Mouse (Mus musculus) layer of hippocampus, adult 8-10 months (tissue): ENCODE data around the gene Cirbp. TPM values are rescaled to one million over a fixed set of nuclear protein-coding genes. Genes with fewer than 3 reads are reported as not detected.
"Not testable (repeated sequence)": the region's sequence is repeated elsewhere in the genome, so short reads cannot be mapped to it uniquely, and the experiment has no call there.

Experiments
- DNase-seq, 2 experiments: peaks; one replicate each; pipeline ENCODE4 v3.0.0; 2022; ENCODE audit warnings: low spot score in 2 of 2
- total RNA-seq, 4 experiments: library from RNA; stranded (reverse); gene quantifications; 2 replicates each; pipeline ENCODE4 v1.2.4; 2022

Gene Cirbp
- total RNA-seq, 4 experiments from 2014 or later, result 75.7 to 148 (median 96.4) TPM

DNA sequence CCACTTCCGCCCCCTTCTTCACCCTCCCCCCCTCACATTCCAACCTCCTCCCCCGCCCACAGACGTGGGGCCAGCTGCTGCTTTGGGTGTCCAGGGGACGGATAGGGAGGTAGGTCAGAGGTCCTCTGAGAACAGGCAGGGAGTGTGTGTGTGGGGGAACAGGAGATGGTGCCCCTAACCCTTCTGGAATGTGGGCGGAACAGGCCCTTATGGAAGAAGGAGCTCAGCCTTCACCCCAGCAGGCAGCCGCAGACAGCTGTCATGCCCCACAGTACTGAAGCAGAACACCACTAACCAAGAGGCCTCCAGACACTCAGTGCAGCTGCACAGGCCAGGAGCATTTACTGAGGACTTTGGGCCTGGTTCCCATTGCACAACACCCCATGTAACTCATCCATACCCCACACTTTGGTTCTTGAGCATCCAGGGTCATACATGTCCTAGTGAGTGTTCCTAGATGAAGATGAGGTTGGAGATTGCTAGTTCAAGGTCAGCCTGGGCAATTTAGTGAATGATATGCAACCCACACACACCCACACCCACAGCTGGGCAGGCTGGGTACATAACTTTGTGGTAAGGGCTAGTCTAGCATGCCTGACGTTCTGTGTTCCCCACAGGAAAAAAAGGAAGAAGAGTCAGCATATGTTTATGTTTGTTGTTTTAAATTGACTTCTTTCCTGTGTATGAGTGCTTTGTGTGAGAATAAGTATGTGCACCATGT is 4.1 kb upstream of the Cirbp start:
- no peak for DNase-seq

DNA sequence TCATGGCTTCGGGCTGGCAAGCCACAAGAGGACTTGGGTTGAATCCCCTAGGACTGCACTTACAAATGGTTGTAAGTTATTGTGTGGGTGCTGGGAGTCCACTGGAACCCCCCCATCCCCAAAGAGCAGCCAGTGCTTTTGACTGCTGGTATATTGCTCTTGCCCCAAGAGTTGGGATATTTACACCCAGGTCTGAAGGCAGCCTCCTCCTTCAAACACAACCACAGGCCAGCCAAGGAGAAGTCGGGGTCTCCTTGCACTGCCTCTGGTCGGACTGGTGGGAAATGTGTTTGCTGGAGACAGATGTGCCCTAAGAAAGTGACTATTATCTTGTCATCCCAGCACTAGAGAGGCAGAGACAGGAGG is 3.6 kb upstream of the Cirbp start:
- no peak for DNase-seq

DNA sequence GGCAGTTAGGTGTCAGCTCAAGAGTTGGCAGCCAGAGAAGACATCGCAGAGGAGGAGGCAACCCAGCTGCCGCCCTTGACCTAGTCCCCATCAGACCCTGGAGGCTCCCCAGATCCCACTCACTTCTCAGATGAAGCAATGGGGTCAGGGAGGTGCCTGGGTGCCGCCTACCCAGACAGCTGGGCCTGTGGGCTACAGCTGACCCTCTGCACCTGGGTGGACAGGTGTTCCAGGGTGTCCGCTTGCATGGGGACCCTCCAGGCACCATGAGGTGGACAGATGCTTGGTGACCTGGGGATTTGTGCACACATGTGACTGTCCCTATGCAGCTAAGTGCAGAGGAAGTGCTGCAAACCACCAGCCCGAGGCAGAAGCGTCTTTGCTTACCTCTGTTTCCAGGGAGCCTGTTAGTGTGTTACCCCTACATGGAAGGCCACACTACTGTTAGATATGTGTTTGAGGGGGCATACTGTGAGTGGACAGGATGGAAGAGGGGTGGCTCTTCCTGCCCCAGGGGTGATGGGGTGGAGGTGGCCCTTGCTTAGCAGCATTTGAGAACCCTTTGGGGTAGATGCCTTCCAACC is 3.0 kb upstream of the Cirbp start:
- no peak for DNase-seq

DNA sequence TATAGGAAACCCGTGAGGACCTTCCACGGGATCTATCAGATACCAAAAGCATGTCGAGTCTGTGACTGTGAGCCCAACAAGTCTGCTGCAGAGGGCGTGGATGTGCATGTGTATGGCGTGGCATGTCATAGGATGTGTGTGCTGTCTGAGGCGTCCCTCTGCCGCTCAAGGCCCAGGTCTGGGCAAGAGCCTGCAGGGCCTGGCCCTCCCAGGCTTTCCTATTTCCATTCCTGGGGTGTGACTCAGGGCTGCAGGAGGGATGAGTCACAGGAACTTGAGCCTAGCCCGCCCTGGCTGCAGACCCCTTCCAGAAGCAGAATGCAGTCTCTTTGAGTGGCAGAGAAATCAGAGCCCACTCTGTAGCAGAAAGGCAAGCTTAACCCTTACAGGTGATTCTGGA is 2.1 kb upstream of the Cirbp start:
- no peak for DNase-seq

DNA sequence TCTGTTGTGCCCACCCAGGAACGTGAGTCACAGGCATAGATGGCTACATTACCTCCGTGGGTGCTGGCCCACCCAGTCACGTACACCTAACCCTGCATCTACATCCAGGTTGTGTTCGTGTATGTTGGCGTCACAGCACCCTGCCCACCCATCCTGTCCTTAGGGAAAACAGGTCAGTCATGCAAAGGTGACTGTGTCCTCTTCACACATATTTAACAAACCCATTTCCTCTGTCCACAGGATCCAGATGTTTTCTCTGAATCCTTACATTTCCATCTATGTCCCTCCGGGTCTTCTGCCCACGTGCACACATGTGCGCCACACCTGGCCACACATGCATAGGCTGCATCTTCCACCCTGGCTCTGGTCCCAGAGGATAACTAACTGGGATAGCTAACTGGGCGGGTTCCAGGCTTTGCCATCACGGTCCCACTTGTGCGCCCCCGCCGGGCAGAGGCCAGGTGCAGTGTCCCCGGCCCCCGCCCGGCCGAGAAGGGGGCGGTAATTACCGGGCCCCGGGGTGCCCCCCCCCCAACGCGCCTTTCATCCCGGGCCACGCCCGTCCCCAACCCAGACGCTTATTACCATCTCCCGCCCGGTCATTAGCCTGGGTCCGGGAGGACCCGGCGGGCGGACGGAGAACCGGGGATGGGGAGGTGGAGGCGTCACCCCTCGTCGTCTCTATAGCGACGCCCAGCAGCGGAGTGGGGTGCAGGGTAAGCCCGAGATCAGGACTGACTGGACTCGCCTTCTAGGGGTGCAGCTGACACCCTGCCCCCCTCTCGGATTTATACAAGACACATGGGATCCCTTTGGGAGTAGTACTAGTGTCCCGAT is 1.4 kb upstream of the Cirbp start:
- DNase-seq, result no peak

DNA sequence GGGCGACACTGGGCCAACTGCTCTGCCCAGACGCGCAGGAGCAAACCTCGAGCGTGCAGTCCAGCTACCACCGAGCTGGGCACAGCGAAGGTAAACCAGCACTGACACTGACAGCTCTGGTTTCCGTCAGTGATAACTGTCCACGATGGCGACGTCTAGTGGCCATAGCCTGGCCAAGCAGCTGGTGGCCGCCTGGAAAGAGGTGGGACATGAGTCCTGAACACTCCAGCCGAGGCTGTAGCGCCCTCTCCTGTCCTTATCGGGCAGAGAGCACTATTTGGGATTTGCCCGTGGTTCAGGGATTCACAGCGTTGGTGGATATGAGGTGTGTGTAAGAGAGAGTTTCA is 814 bp upstream of the Cirbp start:
- DNase-seq, result peak; percentile 95 to 97

DNA sequence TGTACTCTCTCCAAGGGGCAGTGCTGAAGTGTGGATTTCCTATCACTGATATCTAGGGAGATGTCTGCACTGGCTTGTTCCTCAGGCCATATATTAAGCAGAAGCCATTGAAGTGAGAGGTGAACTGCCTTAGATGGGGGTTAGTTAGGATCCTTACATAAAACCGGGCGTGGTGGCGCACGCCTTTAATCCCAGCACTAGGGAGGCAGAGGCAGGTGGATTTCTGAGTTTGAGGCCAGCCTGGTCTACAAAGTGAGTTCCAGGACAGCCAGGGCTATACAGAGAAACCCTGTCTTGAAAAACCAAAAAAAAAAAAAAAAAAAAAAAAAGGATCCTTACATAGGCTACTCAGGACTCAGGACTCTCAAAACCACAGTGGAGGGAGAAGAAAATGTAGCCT is 351 bp downstream of the Cirbp start:
- not testable (repeated sequence) for DNase-seq

DNA sequence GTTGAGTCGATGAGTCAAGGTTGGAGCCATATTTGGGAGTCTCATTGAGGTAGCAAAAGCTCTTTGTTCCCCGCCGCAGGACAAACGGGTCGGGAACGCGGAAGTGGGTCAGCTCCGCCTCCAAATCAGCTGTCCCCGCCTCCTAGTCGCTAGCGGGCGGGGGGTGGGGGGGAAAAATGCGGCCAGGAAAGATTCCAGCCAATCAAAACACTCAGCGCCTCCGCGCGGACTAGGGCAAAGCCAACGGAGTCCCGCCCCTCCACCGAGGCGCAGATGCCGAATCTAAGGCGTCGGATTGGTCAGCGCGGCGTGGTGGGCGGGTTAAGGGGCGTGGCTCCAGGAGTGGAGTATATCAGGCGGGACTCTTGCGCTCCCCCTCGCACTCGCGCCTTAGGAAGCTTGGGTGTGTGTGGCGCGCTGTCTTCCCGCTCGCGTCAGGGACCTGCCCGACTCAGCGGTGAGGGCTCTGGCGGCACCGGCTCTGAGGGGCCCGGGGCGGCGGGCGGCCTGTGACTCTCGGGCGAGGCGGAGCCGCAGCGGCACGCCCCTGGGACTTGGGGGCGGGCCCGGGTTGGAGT is 1.8 kb downstream of the Cirbp start:
- peak; percentile 96 to 98 for DNase-seq

DNA sequence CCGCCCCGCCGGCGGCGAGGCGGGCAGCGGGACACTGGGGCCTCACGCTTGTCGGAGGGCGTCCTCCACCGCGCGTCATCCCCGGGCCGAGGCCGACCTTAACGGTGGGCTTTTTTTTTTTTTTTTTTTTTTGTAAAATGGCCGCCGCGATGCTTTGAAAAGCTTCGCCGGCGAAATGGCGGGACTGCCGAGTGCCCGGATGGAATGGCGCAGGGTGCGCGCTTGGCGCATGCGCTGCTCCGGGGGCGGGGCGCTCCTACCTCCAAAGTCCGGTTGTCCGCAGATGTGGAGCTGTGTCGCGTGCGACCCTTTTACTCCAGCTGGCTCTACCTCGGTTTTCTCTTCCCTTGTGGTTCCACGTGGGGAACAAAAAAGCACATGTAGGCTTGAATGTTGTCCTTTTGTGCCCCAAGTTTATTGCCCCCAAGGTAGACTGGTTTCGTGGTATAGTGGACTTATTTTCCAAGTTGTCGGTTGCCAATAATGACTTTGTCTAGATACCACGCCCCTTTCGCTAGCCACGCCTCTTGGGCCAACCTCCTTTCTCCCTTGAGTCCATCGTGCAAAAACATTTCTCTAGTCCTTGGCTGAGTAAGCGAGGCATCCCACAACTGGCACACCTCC is 2.4 kb downstream of the Cirbp start:
- peak; percentile 88 to 93 for DNase-seq

DNA sequence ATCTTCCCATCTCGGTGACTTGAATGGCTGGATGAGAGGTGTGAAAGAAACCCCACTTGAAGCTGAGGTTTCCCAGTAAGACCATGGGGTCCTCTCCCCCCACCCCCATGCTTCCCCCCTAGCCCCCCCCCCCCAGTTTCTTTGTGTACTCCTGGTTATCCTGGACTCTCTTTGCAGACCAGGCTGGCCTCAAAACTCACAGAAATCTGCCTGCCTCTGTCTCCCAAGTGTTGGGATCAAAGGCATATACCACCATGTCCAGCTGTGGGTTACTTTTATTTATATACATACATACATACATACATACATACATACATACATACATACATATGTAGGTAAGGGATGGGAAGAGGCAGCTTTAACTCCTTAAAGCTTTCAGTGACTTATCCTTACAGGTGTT is 3.3 kb downstream of the Cirbp start:
- no peak for DNase-seq

DNA sequence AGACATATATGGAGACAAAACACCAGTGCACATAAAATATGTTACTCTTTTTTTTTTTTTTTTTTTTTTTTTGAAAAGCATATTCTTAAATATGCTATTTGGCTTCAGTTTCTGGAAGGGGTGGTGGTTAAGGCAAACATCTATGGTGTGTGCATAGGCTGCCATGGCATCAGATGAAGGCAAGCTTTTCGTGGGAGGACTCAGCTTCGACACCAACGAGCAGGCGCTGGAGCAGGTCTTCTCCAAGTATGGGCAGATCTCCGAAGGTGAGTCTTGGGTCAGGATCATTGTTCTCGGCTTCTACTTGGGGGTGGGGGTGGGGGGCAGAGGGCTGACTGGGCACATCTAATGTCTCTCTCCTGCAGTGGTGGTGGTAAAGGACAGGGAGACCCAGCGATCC is 3.9 kb downstream of the Cirbp start:
- no peak for DNase-seq

DNA sequence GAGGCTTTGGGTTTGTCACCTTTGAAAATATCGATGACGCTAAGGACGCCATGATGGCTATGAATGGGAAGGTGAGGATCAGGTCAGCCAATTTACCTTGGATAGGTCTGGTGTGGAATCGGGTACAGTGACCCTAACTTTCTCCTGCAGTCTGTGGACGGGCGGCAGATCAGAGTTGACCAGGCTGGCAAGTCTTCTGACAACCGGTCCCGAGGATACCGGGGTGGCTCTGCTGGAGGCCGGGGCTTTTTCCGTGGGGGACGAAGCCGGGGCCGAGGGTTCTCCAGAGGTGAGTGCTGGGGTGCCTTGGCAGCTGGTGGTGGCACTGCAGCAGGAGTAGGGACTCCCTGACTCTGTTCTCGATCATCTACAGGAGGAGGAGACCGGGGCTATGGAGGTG is 4.3 kb downstream of the Cirbp start:
- DNase-seq, result no peak

DNA sequence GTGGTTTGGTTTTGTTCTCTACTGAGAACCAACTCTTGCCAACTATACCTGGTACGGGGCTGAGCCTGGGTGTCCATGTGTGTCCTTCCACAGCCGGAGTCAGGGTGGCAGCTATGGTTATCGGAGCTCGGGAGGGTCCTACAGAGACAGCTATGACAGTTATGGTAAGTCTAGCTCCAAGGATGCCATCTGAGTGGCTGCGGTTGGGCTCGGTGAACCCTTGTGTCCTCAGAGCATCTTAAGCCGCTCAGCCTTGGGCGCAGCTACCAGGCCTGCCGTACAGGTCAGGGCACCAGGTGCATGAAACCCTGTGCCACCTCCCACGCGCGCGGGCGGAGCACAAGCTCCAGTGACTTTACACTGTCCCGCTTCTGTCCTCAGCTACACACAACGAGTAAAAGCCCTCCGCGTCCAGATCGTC is 4.8 kb downstream of the Cirbp start:
- no peak for DNase-seq

DNA sequence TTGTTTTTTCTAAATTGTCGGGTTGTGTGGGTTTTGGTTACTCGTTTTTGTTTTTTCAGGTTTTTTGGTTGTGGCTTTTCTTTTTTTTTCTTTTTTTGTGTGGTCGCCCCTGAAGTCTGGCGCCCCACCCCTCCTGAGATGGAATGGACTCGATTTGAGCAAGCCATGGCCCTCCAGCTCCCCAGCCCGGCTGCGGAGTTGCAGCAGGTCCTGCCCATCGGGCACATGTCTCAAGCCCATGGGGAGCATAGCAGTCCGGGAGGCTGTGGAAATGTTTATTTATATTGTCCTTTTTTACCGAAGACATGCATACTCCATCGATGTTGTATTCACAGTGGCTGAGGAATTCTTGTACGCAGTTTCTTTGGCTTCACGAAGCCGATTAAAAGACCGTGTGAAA is 5.5 kb downstream of the Cirbp start:
- no peak for DNase-seq

DNA sequence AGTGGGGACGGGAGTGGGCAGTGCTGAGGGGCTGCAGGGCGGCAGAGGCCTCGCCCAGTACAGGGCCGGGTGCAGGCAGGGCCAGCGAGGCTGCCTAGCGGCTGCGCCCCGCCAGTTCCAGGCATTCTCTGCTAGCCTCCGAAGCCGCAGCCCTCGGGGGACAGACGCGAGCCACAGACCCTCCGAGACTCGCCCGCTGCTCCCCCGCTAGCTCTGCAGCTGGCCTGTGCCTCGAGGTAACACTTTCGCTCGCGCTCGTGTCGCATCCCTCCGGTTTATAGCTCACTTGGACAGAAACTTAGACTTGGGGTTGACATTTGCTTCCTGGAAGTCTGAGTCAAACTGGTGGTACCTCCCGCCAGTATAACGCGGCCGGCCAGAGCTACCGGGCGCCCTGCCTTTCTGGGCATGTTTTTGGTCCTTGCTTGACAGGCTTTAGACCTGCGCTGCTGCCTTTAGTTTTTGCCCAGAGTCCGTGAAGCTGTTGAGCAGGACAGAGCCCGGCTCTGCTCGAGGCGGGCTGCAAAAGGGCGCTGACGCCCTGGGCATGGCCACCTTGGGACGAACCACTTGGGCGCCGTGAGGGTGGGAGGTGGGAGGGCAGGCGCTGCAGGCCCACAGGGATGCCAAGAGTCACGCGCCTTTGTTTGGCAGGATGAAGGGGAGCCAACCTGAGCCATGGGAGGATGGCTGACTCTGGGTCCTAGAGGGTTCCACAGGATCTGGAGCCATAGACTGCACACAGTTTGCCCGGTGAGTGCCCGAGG is 6.2 kb downstream of the Cirbp start:
- DNase-seq, result no peak

DNA sequence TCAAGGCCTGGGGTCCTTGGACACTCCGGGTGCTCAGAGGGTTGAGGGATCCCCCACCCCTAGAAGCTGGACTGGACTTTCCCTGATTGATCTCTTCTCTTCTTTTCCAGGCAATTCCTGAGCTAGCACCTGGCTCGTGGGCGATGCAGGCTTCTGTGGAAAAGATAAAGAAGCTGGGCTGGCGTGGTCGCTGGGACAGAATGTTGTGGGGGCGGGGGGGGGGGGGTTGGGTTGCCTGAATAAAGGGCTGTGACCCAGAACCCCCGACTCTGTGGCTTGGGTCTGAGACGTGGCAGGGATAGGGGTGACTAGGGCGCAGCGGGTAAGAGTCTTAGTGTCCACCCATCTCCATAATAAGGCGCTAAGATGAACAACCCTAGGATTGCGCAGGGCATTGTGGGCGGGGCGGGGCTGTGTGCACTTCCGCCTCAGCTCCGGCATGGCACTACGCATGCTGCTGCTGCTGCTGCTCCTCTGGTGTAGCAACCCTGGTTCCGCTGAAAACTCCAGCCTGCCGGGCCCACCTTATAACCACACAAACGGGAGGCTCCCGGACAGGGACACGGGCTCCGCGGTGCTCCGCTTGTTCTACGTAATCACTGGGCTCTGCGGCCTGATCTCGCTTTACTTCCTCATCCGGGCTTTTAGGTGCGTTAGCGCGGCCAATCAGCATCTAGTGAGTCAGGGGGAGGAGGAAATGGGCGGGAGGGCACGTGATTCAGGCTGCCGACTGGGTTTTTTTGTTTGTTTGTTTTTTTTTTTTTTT is 6.9 kb downstream of the Cirbp start, which contains the start of gene 1600002K03Rik:
1600002K03Rik (plus strand) TSS at position 418 of the 766 bp plus-strand sequence.
- DNase-seq, result peak; percentile 90 to 92

DNA sequence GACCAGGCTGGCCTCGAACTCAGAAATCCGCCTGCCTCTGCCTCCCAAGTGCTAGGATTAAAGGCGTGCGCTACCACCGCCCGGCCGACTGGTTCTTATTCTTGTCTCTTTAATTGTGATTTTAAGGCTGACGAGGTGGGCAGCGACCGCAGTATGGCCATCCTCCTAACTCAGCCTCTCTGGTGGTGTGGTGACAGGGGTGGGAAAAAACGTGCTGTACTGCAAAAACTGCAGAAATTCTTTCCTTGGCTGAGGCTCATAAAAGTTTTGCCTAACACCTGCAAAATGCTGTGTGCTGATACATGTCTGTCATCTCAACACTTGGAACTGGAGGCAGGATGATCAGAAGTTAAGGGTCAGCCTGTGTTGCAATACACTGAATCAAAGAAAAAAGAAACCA is 7.6 kb downstream of the Cirbp start:
- no peak for DNase-seq

DNA sequence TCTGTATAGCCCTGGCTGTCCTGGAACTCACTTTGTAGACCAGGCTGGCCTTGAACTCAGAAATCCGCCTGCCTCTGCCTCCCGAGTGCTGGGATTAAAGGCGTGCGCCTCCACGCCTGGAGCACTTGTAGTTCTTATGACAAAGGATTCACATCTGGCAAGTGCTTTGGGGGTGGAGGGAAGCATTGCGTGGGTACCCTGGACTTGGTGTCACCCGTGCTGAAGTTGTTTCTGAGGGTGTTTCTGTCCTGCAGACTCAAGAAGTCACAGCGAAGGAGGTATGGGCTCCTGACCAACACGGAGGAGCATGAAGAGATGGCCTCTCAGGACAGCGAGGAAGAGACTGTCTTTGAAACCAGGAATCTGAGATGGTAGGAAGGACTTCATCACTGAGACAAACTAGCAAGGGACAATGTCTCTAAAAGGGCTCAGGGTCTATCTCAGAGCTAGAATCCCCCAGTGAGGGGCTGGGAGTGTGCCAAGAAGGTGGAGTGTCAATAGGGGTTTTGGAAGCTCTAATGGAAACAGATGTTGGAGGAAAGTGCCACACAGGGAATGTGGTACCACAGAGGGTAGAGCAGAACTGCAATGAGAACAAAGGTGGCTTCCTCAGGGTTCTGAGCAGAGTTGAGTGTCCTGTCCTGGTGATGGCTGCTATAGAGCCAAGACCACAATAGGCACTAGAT is 8.3 kb downstream of the Cirbp start:
- DNase-seq, result no peak

DNA sequence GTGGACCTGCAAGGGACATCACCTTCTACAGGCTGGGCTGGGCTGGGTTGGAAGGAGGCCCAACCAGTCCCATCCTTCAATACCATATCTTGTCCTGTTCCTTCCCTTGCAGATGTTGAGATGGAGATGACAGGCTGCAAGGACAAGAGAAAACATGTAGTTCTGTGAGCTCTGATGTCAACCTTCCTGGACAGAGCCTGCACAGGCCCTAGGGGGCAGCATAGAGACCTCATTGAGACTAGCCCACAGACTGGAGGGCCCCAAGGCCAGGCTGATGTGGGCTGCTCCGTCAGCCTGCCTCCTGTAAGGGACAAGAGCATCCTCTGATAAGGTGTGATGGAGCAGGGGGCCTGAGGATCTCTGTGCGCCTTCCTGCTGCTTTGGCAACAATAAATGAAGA is 8.9 kb downstream of the Cirbp start:
- no peak for DNase-seq
